Mouse (Mus musculus) small intestine, adult 2 months (tissue): Measurements from ENCODE around the gene Sdsl.

Experiments
- CTCF ChIP-seq: fragments of 200-500 bp; IDR thresholded peaks from 2 replicates; pipeline ENCODE4 v1.5.1; 2012; ENCODE audit warnings: low read depth, mild to moderate bottlenecking, control low read depth, inconsistent platforms, low read length, moderate library complexity, mixed read lengths; ENCODE audit not compliant: insufficient replicate concordance, insufficient read length; ENCODE audit errors: extremely low read depth
- POLR2A ChIP-seq: fragments of 200-500 bp; IDR thresholded peaks from 2 replicates; pipeline ENCODE4 v1.6.1; 2012; ENCODE audit warnings: low read depth, mild to moderate bottlenecking, control low read depth, inconsistent platforms, low read length, moderate library complexity

- no peak for TF ChIP-seq CTCF
- TF ChIP-seq POLR2A = no peak
Observed at GRCm38 (mm10) chr5:120428189-120428838, 44.3 kb downstream of the Sdsl start.
